Mouse (Mus musculus) effector memory CD4-positive, alpha-beta T cell, adult 7 months (primary cell): Measurements from ENCODE around the gene Mettl7a1. TPM values are rescaled to one million over a fixed set of nuclear protein-coding genes. Genes with fewer than 3 reads are reported as not detected.

Source experiments
- polyA plus RNA-seq: library from polyadenylated mRNA; unstranded; fragments of 100-300 nt; shearing (Covaris generic); gene quantifications from one replicate; pipeline ENCODE4 v1.2.1, GENCODE M21; 2017

The Mettl7a1 gene
- polyA plus RNA-seq, result 15.0 TPM

GRCm38 (mm10) chr15:100304019-100304991 is at the start of gene Mettl7a1:
Mettl7a1 (plus strand) TSS chr15:100304140.

DNA sequence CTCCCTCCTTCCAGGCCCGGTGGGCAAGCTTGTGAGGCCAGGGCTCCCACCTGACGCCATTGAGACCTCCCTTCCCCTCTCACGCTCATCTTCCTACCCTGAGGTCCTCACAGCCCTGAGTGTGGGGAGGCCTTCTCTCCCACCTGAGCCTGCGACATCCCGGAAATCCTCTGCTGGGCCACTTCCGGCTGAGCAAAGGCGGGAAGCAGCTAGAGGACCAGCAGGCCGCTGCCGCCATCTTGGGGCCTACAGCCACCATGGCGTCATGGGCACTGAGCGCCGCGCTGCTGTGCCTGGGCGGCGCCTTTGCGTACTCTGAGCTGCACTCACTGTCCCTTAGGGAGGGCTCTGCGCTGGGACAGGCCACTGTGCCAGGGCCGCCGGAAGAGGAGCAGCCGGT is 23.3 kb upstream of the Mettl7a1 start, which contains the start of gene Tmprss12:
Tmprss12 (plus strand) TSS at position 212 of the 400 bp plus-strand sequence.

GRCm38 (mm10) chr15:100334629-100335028 is 30.7 kb downstream of the Mettl7a1 start, which contains the start of gene Mettl7a3:
Mettl7a3 (plus strand) TSS chr15:100334929.

DNA sequence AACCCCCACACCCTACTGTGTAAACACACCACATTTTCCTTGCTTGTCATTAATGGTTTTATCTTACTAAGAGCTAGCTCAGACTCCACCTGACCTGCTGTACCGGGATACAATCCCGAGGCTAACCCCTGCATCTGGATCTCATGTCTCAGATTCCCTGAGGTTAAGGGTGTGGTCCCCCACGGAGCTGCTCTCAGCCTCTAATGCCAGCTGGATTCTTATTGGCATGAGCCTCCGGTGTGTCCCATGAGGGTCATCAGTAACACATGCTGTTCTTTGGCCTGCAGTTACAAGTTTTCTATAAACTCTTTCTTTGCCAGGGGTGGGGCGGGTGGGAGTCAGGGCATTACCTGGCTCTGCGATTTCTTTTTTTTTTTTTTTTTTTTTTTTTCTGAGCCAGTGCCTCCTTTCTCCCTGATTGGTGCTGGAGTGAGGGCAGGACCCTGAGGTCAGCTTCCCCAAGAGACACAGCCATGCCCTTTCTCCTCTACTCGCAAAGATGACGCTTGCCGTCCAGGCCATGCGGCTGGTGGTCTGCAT is 48.8 kb downstream of the Mettl7a1 start, which contains the start of the genes Methig1 and Mettl7a2:
Methig1 (plus strand) TSS at position 439 of the 540 bp plus-strand sequence.
Mettl7a2 (plus strand) TSS at position 490 of the 540 bp plus-strand sequence.

DNA sequence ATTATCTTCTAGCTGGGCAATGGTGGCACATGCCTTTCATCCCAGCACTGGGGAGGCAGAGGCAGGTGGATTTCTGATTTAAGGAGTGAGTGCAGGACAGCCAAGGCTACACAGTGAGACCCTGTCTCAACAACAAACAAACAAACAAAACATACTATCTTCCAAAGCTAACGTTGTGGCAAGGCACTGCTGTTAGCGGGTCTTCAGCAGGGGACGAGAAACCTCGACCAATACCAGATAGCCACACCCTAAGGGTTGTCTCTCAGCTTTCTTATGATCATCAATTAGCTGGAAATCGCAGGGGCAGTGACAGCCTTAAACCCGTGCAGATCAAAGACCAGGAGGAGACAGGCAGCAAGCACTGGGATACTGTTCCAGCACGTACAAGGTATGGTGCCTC is 60.3 kb downstream of the Mettl7a1 start, which contains the start of gene Higd1c:
Higd1c (plus strand) TSS at position 301 of the 400 bp plus-strand sequence.

Other genes starting within 250 kb of the Mettl7a1 start
- gene Atf1, start 76.3 kb upstream of the Mettl7a1 start, polyA plus RNA-seq, result 59.8 TPM
- not detected for gene Tmprss12, start 23.3 kb upstream of the Mettl7a1 start, polyA plus RNA-seq
- gene Mettl7a3, start 30.8 kb downstream of the Mettl7a1 start, polyA plus RNA-seq, result not detected
- gene Methig1, start 49.0 kb downstream of the Mettl7a1 start, polyA plus RNA-seq, result not detected
- not detected for gene Mettl7a2, start 49.1 kb downstream of the Mettl7a1 start, polyA plus RNA-seq
- not detected for gene Higd1c, start 60.4 kb downstream of the Mettl7a1 start, polyA plus RNA-seq
- 0.51 TPM for gene Gm5475, start 118.0 kb downstream of the Mettl7a1 start, polyA plus RNA-seq
- 36.9 TPM for gene Slc11a2, start 120.9 kb downstream of the Mettl7a1 start, polyA plus RNA-seq
- 31.8 TPM for gene Letmd1, start 164.9 kb downstream of the Mettl7a1 start, polyA plus RNA-seq
- gene Csrnp2, start 191.3 kb downstream of the Mettl7a1 start, polyA plus RNA-seq, result 9.5 TPM
- gene Tfcp2, start 247.9 kb downstream of the Mettl7a1 start, polyA plus RNA-seq, result 5.0 TPM